In the genomic region with DNA sequence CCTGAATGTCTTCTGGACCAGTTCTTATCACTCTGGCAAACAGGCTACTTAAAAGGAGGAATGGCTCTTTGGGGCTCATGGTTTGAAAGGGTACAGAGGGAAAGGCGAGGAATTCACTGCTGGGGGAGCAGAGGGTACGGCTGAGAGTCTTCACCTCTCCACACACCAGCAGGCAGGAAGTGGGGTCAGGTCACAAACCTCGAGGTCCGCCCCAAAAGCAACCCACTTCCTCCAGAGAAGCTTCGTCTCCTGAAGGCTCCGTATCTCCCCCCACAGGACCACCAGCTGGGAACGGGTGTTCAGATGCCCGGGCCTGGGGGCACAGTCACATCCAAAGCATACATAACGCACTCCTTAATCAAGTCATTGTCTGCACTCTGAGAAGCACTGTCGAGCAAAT, we compare ENCODE assay signal across 12 mouse cellular contexts.
DNase-seq lines count a peak whose midpoint lies in the region; ATAC-seq lines count a peak whose summit lies in the region.
"Had no signal": no experiment of that assay in that cellular context is flagged by ENCODE, and none has a peak within 500 bp of the region (broad histone marks: within the 10 kb centered on the region; RNA-seq: fewer than 3 reads in every experiment).

No protein-coding gene starts in this region.

- no peak for ATAC-seq in cerebellum, adult (ENCODE audit: insufficient number of reproducible peaks, low FRiP score, low TSS enrichment)
- ATAC-seq: forebrain, embryonic 13.5 days had no signal

- no peaks in the 10 kb centered on the region for H3K9me3 ChIP-seq in heart, embryonic 10.5 days
- H3K9me3 ChIP-seq: forebrain, embryonic 13.5 days; hindbrain, embryonic 13.5 days; neural tube, embryonic 12.5 days had no signal

- no peaks in the 10 kb centered on the region for H3K36me3 ChIP-seq in heart, embryonic 10.5 days
- H3K36me3 ChIP-seq: hindbrain, embryonic 13.5 days; neural tube, embryonic 12.5 days had no signal

- peaks cover 22% of the 10 kb centered on the region for H3K4me1 ChIP-seq in heart, embryonic 10.5 days
- H3K4me1 ChIP-seq: forebrain, embryonic 13.5 days had no signal

- intact Hi-C loops in left cerebral cortex, postnatal 36 days (cut with DNase I): no loop called here

- peak overlapping the region; percentile 62 for H3K27ac ChIP-seq in heart, embryonic 10.5 days
- H3K27ac ChIP-seq: forebrain, embryonic 13.5 days; hindbrain, embryonic 13.5 days; neural tube, embryonic 12.5 days had no signal

- DNase-seq in heart, embryonic 10.5 days (ENCODE audit: low spot score): no peak
- no peak for DNase-seq in heart, adult 8-10 months (ENCODE audit: low spot score)
- DNase-seq in B cell, adult 2 months: peak; percentile 44 to 53
- peak; percentile 76 for DNase-seq in induced T-regulatory cell, adult 2 months (ENCODE audit: low read depth)
- peak; percentile 12 to 19 for DNase-seq in spleen, postnatal 14 days (ENCODE audit: low spot score in 2 of 2)
- no peak for DNase-seq in left cerebral cortex, postnatal 36 days (ENCODE audit: low spot score in 2 of 2)
- DNase-seq in frontal cortex, adult 2 months (ENCODE audit: extremely low spot score in 1 of 2, low spot score in 1 of 2): no peak
- DNase-seq: left cerebral cortex, postnatal 4 days had no signal

- 43% methylated on average over 10 of the region's 10 CpGs for WGBS in heart, embryonic 10.5 days

- H3K4me3 ChIP-seq in heart, embryonic 10.5 days: no peak overlapping the region
- H3K4me3 ChIP-seq: forebrain, embryonic 13.5 days; hindbrain, embryonic 13.5 days; neural tube, embryonic 12.5 days had no signal

- H3K27me3 ChIP-seq in heart, embryonic 10.5 days (ENCODE audit: insufficient read depth, poor library complexity, severe bottlenecking): 0 out of 2 replicates have a peak, but pooled peaks cover 5% of the 10 kb centered on the region
- H3K27me3 ChIP-seq: forebrain, embryonic 13.5 days; neural tube, embryonic 12.5 days had no signal

Comparison
In these comparisons a context has a peak if more than half of its experiments do, and no peak if none do; other contexts are left out.
1. DNase-seq: peak in B cell, adult 2 months (2 of 2), induced T-regulatory cell, adult 2 months (single experiment) and spleen, postnatal 14 days (2 of 2); none in heart, embryonic 10.5 days (single experiment), heart, adult 8-10 months (single experiment), left cerebral cortex, postnatal 36 days (0 of 2) and frontal cortex, adult 2 months (0 of 2).